Mouse (Mus musculus) cerebellum, postnatal 36 days (tissue): ENCODE results near the gene Tubb3.
A peak's percentile ranks its signal among the peaks of the same experiment; 100 is the strongest.

ENCODE experiments used
- DNase-seq, 2 experiments: peaks; one replicate each; pipeline ENCODE4 v3.0.0; 2021 to 2022; ENCODE audit warnings: mixed read lengths in 2 of 2

Gene Tubb3

DNA sequence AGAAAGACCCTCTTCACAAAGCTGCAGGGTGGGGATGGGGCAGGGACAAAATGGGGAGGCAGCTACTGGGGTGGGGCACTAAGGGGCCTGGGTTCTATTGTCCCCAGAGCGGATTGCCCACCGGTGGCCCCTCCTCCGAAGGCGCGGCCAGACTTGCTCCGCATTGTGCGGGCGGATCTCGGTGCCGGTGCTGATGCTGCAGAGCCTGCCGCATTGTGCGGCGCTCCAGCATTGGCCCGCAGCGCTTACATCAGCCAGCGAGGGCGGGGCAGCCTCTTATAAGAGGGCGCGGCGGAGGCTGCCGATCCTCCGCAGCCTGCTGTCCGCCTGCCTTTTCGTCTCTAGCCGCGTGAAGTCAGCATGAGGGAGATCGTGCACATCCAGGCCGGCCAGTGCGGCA lies at the start of gene Tubb3:
TSS of gene Tubb3 (plus strand) at position 179 of the 400 bp plus-strand sequence.
- peak; percentile 94 for DNase-seq

DNA sequence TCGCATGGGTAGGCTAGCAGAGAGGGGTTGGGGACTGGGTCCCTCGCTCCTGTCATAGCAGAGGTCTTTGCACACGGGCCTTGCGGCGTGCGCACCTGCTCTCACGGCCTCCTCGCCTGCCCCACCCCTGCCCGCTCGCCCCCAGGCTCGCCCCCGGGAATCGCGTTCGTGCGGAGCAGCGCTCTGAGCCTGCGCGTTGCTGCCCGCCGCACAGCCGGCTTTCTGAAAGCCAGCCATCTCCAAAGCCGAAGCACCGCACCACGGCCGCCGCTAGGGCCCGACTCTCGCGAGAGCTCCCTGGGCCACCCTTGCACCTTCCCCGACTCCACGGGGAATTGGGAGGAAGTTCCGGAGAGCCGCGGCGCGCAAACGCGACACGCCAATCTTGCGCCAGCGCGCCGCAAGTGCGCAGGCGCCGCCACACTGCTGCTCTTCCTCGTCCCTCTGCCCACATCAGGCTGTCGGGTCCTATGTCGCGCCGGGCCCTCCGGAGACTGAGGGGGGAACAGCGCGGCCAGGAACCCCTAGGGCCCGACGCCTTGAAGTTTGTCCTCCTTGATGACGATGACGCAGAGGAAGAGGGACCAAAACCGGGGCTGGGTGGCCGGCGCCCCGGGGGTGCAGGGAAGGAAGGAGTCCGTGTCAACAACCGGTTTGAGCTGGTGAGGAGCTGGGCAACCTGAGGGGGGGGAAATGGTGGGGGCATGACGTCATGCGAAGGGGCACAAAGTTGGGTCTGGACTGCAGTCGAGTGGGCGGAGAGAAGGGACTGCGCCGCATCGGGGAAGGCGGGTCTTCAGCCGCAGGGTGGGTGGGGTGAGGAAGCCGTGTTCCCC lies 37.6 kb upstream of the Tubb3 start, which contains the start of gene Tcf25:
TSS of gene Tcf25 (plus strand) at position 351 of the 836 bp plus-strand sequence.
- DNase-seq: peak; percentile 94 to 97

DNA sequence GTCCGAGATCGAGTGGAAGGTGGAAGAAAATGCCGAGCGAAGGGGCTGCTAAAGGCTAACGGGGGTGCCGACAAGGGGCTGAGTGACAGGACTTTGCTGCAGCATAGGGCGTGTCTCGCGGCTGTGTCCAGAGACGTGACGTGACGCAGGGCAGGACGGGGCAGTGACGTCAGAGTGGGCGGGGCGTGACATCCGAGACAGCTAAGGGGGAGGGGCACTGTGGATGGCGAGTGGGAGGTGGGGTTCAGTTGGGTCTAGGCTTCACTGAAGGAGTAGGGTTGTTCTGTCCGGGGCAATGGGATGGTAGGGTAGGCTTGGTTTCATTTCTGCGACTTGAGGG lies 37.0 kb upstream of the Tubb3 start:
- DNase-seq: peak; percentile 93 to 94

DNA sequence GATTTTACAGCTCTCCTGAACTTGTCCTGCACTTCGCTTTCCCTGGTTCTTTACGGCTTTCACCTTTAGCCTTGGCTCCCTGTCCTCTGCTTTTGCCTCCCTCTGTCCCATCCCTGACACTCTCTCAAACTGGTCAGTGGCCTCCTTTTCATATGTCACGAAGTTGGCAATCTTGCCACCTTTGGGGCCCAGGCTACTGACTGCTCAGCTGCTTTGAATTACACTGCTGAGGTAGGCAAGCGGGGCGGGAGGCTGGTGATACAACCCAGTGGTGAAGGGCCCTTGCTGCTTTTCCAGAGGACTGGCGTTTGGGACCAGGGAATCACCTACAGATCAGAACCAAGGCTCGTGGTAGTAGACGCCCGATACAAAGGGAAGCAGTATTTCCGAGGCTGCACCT lies 35.5 kb upstream of the Tubb3 start:
- no peak for DNase-seq

DNA sequence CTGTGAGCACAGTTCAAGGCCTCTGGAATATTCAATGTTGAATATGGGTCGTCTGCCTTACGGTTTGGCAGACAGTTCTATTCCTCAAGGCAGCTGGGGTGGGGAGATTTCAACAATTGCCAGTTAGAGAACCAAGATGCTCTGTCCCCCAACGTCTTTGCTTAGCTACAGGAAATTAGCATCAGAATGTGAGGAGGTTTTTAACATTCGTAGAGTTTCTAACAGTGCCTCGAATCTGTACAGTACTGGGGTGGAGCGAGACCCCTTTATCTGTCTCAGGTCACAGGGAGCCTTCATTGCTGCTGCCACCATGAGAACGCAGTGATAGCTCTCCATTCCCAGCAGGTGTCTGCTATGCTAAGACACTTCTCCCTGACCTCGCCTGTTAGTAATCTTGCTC lies 35.1 kb upstream of the Tubb3 start:
- DNase-seq: no peak

DNA sequence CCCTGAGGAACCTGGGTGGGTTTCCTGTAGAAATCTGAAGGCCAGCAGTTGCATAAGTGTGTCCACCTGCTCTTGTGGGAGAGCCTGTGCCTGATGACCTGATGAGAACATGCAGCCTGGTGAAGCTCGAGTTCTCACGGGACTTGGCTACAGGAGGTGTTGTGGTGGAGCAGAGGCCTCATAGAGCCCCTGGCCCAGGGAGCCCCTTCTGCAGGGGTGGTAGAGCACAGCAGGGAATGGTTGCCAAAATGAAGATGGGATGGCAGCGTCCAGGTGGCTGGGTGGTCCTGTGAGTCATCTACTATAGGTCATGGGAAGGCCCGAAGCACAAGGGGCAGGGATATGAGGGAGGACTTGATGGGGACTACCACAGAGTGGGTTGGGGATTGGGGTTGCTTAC lies 29.5 kb upstream of the Tubb3 start:
- no peak for DNase-seq

DNA sequence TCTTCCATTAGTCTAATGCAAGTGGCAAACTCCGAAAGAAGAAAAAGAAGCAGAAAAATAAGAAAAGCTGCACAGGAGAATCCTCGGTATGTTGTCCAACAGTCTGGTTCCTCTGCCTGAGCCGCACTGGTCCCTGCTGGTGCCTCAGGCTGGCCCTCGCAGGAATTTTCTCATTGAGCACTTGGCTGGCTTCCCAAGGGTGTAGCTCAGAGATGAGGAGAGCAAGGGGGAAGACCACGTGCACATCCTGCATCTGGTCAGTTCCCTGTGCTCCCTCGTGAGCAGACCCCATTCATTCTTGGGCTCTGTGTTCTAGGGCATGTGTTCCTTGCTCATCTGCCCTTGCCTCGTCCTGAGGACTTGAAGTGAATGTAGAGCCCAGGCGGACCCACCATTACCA lies 28.7 kb upstream of the Tubb3 start:
- DNase-seq: no peak

DNA sequence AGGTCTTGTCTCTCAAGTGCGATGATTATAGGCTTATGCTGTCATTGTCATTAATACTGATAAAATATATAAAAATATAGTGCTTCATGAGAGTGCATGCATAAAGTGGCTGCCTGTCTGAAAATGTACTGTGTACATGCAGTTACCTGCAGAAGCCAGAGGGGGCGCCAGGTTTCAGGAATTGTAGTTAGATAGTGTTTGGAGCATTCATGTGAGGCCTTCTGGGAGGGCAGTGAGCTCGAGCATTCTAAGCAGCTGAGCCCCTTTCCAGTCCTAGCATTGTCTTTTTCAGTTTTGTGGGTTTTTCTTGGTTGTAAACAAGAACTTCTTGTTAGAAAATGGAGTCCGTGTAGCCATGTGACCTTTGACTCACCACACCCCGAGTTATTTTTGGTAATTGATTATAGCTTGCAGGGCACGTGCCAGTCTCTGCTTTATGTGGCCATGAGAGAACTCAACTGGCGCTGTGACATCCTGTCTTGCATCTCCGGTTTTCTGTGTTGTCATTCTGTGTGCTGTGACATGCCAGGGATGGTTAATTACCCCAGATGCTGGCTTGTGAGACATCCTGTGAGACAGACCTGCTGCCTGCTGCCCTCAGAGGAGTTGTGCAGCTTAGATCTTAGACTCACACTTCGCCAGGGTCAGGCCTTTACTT lies 26.2 kb upstream of the Tubb3 start:
- DNase-seq: no peak

DNA sequence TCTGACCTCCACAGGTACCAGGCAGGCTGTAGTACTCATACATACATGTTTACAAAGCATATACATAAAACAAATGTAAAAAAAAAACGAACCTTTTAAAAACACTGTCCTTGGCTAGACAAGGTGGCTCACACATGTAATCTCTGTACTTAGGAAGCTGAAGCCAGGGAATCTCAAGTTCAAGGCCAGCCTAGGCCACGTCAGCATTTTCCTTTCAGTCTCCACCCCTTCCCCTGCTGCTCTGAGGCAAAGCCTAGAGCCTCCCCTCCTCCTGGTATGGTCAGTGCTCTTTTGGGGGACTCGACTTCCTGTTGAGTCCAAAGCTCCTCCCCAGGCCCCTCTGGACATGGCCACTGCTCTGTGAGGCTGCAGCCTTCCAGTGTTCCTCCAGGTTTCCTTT lies 24.2 kb upstream of the Tubb3 start:
- DNase-seq: no peak

DNA sequence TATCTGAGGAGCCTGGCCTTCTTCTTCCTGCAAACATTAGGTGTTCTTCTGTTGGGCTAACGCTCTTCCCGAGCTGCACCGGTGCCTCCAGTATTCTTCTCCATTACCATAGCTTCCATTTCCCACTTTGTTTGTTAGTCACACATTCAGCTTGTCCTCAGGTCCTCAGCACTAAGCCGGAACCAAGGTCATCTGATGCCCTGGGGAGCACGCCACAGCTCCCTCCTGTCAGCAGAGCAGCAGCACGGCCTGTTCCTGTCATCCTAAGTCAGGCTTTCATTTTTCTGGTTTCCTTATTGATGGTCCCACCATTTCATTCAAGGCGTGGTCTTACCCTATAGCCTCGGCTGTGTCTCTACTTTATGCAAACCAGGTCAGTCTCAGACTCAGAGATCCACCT lies 23.4 kb upstream of the Tubb3 start:
- no peak for DNase-seq

DNA sequence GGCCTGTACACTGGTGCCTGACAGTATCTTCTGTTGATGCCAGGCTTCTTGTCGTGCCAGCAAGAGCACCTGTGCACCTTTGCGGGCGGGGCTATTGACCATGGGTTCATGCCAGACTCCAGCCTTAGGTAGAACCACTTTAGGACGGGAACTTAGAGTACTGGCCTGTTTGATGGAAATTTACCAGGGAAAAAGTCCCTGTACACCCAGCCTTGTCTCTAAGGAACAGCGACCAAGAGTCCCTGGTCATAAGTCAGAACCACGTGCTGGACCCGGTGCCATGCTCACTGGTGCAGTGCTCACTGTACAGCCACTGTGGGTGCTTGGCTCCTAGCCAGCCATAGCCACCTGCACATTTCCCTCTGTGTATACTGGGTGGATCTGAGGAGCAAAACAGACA lies 22.2 kb upstream of the Tubb3 start:
- peak; percentile 66 to 70 for DNase-seq

DNA sequence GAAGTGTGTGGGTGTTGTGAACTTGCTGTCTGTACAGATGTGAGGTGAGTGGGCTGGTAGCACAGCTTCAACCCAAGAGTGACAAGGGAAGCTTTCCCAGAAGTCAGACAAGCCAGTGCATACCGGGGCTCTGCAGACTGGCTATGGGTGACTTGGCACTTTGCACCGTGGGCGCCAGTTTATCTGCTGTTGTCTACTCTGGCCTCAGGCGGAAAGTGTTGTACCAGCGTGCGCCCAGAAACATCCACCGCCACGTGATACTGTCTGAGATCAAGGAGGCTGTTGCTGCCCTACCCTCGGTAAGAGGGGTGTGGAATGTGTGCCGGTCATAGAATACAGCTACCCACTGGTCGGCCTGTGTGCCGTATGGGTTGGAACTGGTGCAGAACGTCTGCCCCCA lies 12.9 kb upstream of the Tubb3 start:
- no peak for DNase-seq

DNA sequence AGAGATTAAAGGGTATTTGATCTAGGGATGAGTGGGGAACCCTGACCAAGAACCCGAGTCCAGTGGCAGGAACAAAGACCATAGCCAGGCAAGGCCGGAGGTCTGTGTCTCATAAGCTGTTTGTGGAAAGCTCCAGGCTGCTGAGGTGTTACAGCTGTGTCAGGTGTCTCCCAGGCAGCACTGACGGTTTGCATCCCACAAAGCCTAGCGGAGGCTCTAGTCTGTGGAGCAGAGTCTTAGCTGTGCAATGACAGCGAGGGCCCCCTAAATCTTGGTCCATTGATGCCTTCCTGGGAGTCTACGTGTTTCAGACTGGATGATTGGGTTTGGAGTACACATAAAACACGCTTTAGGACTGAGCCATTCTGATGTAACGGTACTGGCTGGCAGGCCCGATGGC lies 9.3 kb upstream of the Tubb3 start:
- DNase-seq: no peak

DNA sequence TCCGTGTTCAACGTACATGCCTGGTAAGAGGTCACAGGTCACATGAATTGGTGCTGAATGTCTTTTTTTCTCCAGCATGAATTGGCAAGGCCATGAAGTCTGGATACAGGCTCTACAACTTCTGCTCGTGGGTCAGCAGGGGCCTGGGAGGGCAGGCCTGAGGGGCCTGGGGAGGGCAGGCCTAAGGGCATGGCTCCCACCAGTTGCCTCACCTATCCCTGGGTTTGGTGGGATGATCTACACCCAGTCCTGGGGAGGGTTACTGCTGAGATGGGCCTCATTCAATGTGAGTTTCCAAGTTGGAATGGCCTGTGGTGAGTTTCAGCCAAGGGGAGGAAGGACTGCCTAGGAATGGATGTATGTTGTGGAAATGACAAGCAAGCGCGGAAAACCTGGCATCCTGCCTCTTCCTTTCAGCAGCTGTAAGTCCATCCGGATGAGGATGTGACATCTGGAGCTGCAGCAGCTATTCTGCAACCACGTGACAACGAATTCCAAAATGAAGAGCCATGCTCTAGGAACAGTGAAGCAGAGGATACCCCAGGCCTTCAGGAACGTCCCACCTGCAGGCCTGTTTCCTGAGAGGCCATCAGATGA lies 8.4 kb upstream of the Tubb3 start:
- peak in 1 of 2 experiments; percentile 2 for DNase-seq

DNA sequence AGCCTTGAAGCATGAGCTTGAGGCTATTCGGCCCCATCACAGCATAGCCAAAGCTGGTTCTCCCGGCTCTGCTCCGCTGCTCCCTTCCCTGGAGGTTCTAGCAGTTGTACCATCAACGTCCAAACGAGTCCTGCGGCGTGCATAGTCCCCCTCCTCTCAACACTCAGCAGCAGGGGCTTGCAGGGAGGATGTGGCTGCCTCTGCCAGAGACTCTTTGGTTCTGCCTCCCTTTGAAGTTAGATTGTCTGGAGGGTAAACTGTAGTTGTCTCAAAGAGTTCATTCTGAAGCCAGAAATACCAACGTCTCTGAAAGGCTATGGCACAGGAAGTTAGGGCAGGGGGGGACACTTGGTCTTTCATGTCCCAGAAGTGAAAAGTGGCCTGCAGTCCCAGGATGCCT lies 6.7 kb upstream of the Tubb3 start:
- peak in 1 of 2 experiments; percentile 2 for DNase-seq

DNA sequence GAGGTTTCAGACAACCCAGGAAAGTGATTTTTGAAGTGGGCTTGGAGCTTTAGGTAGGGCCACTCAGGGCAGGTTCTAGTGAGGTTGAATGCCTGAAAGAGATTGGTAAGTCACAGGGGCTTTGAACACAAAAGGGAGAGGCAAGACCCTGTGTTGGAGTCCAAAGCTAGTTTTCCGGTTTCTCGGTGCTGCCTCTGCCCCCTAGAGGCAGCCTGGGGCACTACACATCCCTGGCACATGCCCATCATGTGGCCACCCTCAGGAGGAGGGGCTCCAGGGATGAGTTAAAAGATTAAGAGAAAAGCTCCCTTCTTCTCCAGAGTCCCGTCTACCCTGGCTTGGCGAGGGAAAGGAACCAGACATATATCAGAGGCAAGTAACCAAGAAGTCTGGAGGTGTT lies 4.4 kb upstream of the Tubb3 start, which contains the start of gene Mc1r:
TSS of gene Mc1r (plus strand) at position 322 of the 400 bp plus-strand sequence.
- peak; percentile 73 to 76 for DNase-seq

DNA sequence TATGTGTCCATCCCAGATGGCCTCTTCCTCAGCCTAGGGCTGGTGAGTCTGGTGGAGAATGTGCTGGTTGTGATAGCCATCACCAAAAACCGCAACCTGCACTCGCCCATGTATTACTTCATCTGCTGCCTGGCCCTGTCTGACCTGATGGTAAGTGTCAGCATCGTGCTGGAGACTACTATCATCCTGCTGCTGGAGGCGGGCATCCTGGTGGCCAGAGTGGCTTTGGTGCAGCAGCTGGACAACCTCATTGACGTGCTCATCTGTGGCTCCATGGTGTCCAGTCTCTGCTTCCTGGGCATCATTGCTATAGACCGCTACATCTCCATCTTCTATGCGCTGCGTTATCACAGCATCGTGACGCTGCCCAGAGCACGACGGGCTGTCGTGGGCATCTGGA lies 3.6 kb upstream of the Tubb3 start:
- DNase-seq: no peak

DNA sequence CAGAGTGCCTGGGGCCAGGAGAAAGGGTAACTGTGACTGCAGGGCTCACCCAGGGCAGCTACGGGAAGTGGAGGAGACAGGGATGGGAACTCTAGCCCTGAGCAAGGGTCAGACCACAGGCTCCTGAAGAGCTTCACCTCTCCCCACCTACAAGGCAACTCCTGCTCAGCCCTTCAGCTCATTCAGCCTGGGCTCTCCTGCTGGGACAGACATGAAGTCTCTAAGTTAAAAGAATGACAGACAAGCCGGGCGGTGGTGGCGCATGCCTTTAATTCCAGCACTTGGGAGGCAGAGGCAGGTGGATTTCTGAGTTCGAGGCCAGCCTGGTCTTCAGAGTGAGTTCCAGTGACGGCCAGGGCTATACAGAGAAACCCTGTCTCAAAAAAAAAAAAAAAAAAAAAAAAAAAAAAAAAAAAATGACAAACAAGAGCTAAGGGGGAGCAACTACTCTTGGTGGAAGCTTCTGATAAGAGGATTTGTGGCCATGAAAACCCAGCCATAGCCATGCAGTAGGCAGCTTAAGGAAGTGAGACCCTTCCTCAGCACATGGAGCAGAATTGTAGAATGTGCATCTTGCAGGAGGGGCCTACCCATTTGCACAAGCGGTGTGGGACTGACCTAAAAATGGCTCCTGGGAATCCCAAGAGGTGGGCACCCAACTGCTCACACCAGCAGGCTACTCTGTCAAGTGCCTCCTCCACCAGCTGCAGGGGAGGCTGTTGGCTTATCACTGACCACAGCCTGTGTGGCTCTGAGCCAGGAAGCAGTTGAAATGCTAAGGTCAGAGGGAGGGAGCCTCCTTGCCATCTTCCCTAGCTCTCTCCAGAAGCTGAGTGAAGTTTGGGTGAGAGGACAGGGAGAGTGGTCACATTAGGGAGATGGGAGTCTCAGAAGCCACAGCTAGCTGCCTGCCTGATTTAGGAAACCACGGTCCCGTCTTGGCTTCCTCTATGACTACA lies 2.4 kb upstream of the Tubb3 start:
- DNase-seq: no peak

DNA sequence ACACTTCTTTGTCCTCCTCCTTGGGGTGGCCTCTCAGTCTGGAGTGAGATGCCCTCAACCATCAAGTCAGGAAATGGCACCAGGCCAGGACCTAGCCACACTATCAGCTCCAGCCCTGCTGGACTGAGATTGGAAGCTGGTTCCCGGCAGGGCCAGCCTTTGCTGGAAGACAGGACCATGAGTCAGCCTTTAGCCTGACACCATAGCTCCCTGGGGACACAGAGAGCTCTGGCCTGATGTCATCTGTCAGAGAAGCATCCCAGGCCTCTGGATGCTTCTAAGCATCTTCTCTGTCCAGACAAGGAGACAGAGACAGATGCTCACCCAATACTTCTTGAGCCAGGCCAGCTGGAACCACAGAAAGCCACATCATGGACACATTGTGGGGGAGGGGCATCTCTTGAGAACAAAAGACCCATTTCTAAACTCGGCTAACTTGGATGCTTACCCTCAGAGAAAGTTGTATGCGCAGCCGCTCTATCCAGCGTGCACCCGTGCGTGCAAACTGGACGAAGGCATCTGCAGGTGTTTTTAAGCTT lies 1.1 kb upstream of the Tubb3 start:
- DNase-seq: peak; percentile 43 to 56

DNA sequence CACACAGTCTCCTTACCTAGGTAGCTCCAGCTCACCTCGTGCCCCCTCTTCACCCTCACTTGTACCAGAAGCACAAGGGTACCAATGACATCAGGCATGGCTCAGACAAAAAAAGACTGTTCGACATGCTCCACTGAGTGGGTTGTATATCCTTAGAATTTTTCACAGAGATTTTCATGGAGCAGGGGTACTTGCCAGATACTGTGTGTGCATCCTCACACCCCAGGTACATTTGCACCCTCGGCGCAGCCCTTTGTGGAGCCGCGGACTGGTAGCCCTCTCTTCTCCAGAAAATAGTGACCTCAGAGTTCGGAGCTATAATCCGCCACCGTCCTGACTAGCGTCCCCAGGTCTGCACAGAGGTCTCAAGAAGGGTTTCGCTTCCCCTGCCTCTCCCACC lies 436 bp upstream of the Tubb3 start:
- DNase-seq: peak in 1 of 2 experiments; percentile 33

DNA sequence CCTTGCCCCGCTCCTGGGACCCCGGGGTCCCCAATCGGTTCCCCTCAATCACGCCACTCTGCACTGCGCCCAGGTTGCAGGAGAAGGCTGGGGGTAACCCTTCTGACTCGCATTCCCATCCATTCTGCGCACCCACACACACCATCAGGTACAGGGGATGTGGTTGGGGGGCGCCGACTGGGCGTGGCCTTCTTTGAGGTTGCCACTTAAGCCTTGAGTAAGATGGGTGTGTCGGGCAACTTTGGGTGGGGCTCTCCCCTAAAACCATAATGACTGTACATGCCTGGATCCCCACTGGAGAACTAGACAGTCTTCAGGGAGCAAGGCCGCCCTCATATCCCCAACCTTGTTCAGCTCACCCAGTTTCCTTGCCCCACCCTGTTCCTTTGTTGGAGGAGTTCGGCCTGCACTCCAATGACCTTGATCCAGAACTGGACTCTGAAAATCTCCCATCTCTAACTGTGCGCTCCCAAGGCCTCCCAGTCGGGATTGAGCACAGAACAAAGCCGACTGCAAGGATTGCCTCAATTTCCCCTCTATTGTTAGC lies 630 bp downstream of the Tubb3 start:
- peak in 1 of 2 experiments; percentile 31 for DNase-seq

DNA sequence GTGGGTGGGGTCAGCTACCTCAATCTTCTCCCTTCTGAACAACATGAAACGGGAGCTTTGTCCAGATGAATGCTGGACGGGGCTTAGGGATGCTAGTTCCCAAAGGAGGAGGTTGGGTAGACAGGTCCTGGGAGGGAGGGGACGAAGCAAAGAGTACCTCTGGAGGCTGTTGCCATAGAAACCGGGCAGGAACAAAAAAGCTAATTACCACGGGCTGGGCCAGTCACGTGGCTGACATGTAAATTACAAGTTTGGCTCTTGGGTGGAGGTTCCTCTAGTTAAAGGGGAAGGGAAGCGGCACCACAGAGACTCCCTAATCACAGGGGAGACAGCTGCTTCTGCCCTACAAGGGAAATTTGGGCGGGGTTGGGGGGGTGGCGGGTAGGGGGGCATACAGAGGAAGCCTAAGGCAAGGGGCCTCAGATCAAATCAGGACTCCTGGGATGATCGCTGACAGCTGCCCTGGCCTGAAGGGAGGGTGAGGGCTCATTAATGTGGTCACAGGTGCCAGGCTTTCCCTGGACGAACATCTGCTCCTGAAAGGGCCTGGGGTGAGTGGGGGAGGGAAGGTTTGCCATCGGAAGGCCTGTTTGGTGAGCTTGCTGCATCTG lies 1.4 kb downstream of the Tubb3 start:
- DNase-seq: peak; percentile 43 to 55
